Mouse (Mus musculus) lung, adult 18-20 months (tissue): ENCODE results near the gene Zfp281.

Experiments used
- DNase-seq, 2 experiments: peaks; one replicate each; pipeline ENCODE4 v3.0.0; 2022; ENCODE audit warnings: mixed read lengths in 2 of 2

Gene Zfp281

DNA sequence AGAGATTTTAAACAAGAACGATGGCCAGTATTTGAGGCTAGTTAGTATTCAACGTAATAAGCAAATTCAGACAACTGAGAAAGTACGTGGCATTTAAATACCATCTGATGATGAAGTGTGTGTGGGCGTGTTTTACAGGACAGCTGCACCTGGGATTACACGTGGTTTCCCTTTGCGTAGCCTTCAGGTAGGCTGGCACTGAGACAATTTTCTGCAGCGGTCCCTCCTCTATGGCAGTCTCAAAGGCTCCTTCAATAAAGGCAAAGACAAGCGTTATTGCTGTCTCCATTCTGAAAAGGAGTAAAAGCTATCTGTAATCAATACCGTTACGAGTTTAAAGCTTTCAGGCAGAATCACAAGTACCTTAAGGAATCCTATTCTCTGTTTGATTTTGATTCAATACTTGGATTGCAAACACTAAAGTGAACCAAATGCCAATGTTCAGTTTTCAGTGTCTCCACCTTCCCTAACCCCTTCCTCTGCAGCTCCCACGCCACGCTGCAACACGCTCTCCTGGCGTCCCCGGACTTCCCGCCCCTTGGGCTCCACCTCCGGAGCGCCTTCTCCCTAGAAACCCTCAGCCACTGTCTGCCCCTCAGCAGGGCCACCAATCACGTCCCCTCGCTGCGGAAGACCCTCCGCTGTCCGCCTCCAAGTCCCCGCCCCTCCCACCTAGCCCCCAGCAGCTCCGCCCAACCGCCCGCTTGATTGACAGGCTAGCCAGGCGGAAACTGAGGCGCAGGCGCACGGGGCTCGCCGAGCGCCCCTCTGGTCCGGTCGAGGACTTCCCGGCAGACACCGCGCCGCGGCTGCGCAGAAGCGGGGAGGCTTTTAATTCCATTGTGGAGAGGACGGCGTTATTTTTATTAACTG, at the start of gene Zfp281:
Gene Zfp281, plus strand, starts transcription at position 756 of the 873 bp plus-strand sequence.
- peak; percentile 95 to 97 for DNase-seq

GRCm38 (mm10) chr1:136577890-136578663, 46.6 kb upstream of the Zfp281 start:
- DNase-seq: no peak

DNA sequence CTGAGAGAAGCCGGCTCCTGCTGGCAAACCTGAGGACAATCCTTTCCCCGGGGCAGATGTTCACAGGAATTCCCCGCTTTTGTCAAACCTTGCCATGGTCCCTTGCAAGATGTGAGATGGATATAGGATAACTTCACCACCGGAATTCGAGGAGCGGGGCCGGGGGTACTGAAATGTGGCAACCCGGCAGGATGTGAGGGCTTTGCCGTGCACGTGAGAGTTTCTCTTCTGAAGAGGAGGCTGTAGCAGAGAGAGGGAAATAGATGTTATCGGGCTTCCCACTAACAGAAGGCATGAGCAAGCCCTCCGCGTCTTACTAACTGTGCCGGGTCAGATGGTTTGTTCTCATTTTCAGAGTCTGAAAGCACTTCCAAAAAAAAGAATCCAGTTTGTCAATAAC, 45.3 kb upstream of the Zfp281 start:
- DNase-seq: no peak

DNA sequence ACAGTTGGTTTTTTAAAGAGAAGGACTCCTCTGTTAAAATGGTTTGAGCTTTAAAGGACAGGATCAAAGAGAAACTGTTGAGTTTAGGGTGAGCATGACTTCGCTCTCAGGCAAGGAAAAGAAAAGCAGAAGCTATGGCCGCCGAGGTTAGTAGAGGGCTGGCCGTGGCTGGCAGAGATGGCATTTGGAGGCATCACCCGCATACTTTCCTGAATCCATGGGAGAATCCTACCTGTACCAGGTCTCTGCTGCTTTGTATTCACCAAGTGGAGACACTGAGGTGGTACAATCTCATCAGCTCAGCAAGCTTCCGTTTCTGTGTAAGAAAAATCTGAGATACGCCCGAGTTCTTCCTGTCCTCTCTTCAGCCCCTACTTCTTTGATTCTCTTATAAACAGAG, 44.4 kb upstream of the Zfp281 start:
- DNase-seq: no peak

- DNase-seq: no peak
Observed at GRCm38 (mm10) chr1:136581841-136582240, 42.9 kb upstream of the Zfp281 start.

DNA sequence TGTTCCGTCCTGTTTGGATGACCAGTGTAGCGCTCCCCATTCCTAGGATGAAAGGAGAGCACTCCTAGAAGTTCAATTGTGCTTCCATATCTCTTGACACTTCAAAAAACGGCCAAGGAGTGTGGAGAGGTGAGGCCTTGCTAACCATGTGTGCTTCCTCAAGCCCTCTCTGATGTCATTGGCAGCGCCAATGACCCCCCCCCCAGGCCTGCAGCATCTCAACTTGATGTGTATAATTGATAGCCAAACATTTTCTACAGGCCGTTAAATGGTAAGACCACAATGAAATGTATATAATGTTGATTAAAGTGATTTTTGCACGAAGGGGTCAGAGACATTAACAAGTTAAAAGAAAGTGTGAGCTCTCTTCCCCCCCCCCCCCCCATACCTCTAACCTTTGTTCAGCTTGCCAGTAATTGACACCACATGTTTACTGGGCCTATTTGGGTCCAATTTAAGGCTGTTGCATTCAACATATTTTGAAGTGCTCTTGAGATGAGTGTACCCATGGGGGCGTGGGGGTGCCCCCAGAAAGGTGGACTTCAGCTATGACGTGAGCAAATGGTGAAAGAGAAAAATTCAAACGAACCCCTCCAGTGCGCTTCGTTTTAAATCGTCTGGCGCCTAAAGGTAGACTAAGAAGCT, 36.8 kb upstream of the Zfp281 start:
- DNase-seq: no peak

DNA sequence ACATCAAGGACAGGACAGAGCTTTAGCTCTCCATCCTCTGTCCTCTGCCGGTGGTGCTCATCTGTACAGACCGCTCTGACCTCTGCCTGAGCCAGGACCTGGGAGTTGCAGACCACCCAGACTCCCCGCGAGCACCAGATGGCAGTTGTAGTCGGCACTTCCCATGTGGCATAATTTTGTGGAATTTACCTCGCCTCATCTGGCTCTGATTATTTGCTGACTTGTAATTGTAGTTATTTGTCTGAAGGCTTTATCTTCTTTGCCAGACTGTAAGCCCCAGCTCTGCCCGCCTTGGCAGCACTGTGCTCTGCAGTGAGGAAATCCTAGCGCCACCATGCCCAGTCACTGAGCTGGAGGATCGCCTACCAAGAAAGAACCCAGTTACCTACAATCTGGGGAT, 35.8 kb upstream of the Zfp281 start:
- DNase-seq: no peak

- no peak for DNase-seq
Observed at GRCm38 (mm10) chr1:136592741-136593140, 32.0 kb upstream of the Zfp281 start.

DNA sequence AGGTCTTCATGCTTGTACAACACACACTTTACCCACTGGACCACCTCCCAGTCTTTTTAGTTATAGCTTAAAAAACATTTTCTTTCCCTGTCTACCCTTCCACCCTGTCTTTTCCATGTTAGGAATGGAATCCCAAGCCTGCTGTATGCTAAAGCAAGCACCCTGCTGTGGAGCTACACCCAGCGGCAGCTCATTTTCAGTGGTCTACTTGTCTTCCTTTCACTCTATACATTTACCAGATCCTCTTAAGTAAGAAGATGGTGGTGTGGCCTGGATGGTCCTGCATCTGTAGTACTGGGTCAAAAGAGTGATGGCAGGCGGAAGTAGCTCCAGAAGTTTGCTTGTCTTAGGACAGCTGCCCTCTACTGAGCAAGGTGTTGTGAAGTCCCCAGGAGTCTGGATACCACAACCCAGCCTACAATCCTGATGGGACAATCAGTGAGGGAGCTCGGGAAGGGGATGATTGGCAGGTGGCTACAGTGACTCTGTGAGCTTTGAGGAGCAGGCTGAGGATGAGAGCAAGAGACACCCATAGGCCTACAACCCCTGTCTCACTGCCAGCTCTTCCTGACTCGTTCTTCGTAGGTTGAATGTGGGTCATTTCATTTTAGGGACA, 30.4 kb upstream of the Zfp281 start:
- no peak for DNase-seq

- DNase-seq: no peak
Observed at GRCm38 (mm10) chr1:136596821-136597220, 27.9 kb upstream of the Zfp281 start.

- DNase-seq: no peak
Observed at GRCm38 (mm10) chr1:136598286-136598685, 26.4 kb upstream of the Zfp281 start.

GRCm38 (mm10) chr1:136600067-136600466, 24.6 kb upstream of the Zfp281 start:
- no peak for DNase-seq

DNA sequence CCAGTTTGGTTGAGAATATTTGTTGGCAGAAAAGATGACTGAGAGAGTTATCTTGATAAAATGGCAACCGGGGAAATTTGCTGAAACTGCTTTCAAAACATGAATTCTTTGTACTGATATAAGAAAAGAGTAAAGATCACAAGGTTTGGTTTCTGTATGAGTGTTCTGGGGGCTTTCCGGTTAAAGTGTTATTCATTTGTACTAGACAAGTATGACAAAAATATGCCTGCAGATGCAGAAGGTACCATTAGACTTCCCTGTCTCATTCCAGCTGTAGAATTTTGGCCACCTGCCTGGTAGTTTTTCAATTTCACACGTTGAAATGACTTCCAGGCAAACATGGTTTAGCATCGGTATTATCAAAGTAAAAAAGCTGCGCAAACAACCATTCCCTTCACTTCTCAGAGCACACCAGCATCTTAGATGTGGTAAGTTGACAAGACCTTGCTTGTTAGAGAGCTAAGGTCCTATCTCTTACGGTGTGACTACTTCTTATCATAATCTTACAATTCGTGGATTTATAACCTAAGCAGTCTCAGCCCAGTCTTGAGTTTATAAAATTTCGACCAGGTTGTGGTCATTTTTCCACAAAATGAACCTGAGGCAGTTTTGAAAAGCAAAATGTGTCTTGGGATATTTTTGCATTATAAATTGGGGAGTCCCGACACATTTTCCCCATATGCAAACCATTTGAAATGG, 23.9 kb upstream of the Zfp281 start:
- DNase-seq: no peak

- no peak for DNase-seq
Observed at GRCm38 (mm10) chr1:136601346-136601888, 23.3 kb upstream of the Zfp281 start.

DNA sequence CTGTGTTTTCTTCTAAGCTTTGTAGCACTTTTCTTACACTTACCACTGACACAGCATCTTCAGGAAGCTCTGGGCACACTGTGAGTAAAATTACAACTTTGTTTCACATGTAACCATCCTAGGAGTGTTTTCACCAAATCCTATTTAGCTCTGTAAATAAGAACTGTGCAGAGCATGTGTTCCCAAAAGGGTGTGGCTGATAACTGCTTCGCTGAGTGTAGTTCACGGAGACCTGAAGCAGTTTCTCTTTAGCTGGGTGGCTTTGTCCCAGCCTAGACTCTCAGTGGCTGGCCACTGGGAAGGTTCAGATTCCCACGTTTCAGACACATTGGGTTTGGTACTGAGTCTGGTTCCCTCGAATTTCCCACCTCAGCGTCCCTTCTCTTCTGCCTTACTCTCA, 22.4 kb upstream of the Zfp281 start:
- DNase-seq: no peak

- no peak for DNase-seq
Observed at GRCm38 (mm10) chr1:136604190-136604589, 20.5 kb upstream of the Zfp281 start.

DNA sequence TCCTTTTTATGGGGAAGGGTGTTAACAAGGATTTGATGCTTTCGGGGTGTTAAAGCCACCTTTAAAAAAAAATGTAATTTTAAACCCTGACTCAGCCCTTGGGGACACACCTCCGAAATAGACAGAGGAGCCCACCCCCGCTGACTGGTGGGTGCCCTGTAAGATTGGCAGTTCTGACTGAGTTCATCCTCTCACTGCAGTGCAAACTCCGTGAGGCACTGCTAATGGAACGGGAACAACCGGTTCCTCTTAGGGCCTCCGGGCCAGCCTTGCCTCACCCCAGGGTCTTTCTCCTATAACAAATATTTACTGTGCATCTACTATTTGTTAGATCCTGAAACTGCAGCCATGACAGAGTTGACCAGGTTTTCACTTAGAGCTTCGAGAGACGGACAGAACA, 18.9 kb upstream of the Zfp281 start:
- no peak for DNase-seq

GRCm38 (mm10) chr1:136606278-136606677, 18.4 kb upstream of the Zfp281 start:
- no peak for DNase-seq

GRCm38 (mm10) chr1:136608339-136609261, 16.1 kb upstream of the Zfp281 start:
- DNase-seq: no peak

- no peak for DNase-seq
Observed at GRCm38 (mm10) chr1:136611803-136612202, 12.9 kb upstream of the Zfp281 start.

- no peak for DNase-seq
Observed at GRCm38 (mm10) chr1:136613300-136613751, 11.4 kb upstream of the Zfp281 start.
